Mouse (Mus musculus): ENCODE results near the gene Rgs8. TPM values are rescaled to one million over a fixed set of nuclear protein-coding genes. Genes with fewer than 3 reads are reported as not detected.

Rgs8 gene
- total and polyA plus RNA-seq, 3 experiments: 0.06 TPM; not detected in 2

- Histone ChIP-seq H3K36me3 (ENCODE audit: control insufficient read depth, insufficient read depth, low read length) (no peaks in the 10 kb centered on the region), H3K4me3 (no peak overlapping the region), H3K27ac (no peak overlapping the region), H3K9ac (ENCODE audit: low read depth, low read length) (no peak overlapping the region), H3K4me1 (ENCODE audit: control insufficient read depth, insufficient read depth, low read length) (peaks cover 6% of the 10 kb centered on the region), H3K79me2 (replicated peaks; ENCODE audit: control insufficient read depth, insufficient read depth, low read length) (no peaks in the 10 kb centered on the region), H3K27me3 (ENCODE audit: control insufficient read depth, insufficient read depth, low read length) (no peaks in the 10 kb centered on the region)
- TF ChIP-seq EP300 (IDR thresholded peaks at IDR 0.05; ENCODE audit: insufficient read depth, low read depth, low read length) (no peak), POLR2A (IDR thresholded peaks at IDR 0.05; ENCODE audit: insufficient read depth, low read depth, low read length) (no peak), CTCF (IDR thresholded peaks at IDR 0.05) (no peak)
- intact Hi-C loops (cut with DNase I): loop anchor here (5.0 kb wide), 1 partner anchor 84 kb away; no protein-coding TSS in a partner anchor
- 89% methylated on average over 16 of the region's 16 CpGs for WGBS
- DNase-seq: no peak
Observed at GRCm38 (mm10) chr1:153726636-153727035, 73.8 kb downstream of the Rgs8 start.

- no peak overlapping the region for H3K4me3 ChIP-seq
- H3K27me3 ChIP-seq (ENCODE audit: control insufficient read depth, insufficient read depth, low read length): no peaks in the 10 kb centered on the region
- peaks cover 6% of the 10 kb centered on the region for H3K4me1 ChIP-seq (ENCODE audit: control insufficient read depth, insufficient read depth, low read length)
- no peaks in the 10 kb centered on the region for H3K79me2 ChIP-seq (replicated peaks; ENCODE audit: control insufficient read depth, insufficient read depth, low read length)
- 35% methylated on average over 2 of the region's 2 CpGs for WGBS
- no peak overlapping the region for H3K27ac ChIP-seq
- no peak for DNase-seq
- no peak overlapping the region for H3K9ac ChIP-seq (ENCODE audit: low read depth, low read length)
- H3K36me3 ChIP-seq (ENCODE audit: control insufficient read depth, insufficient read depth, low read length): no peaks in the 10 kb centered on the region
- intact Hi-C loops (cut with DNase I): loop anchor here (5.0 kb wide), 1 partner anchor 88 kb away; no protein-coding TSS in a partner anchor
- no peak for TF ChIP-seq POLR2A (IDR thresholded peaks at IDR 0.05; ENCODE audit: insufficient read depth, low read depth, low read length)
- no peak for TF ChIP-seq EP300 (IDR thresholded peaks at IDR 0.05; ENCODE audit: insufficient read depth, low read depth, low read length)
- no peak for TF ChIP-seq CTCF (IDR thresholded peaks at IDR 0.05)
Observed at GRCm38 (mm10) chr1:153729806-153730205, 77.0 kb downstream of the Rgs8 start.

- Histone ChIP-seq H3K9ac (ENCODE audit: low read depth, low read length) (no peak overlapping the region), H3K27ac (peak overlapping the region; percentile 18; the same call in 1 of the 2 replicates), H3K4me1 (ENCODE audit: control insufficient read depth, insufficient read depth, low read length) (peaks cover 6% of the 10 kb centered on the region), H3K4me3 (no peak overlapping the region), H3K27me3 (ENCODE audit: control insufficient read depth, insufficient read depth, low read length) (no peaks in the 10 kb centered on the region), H3K79me2 (replicated peaks; ENCODE audit: control insufficient read depth, insufficient read depth, low read length) (no peaks in the 10 kb centered on the region), H3K36me3 (ENCODE audit: control insufficient read depth, insufficient read depth, low read length) (no peaks in the 10 kb centered on the region)
- peak; percentile 62 to 84 for DNase-seq
- TF ChIP-seq EP300 (IDR thresholded peaks at IDR 0.05; ENCODE audit: insufficient read depth, low read depth, low read length) (peak; percentile 85; the same call in 1 of the 2 replicates), CTCF (IDR thresholded peaks at IDR 0.05) (no peak)
- 2% methylated on average over 3 of the region's 3 CpGs for WGBS
- intact Hi-C loops (cut with DNase I): no loop called here
Observed at GRCm38 (mm10) chr1:153730671-153731070, 77.8 kb downstream of the Rgs8 start.

- no peaks in the 10 kb centered on the region for H3K79me2 ChIP-seq (replicated peaks; ENCODE audit: control insufficient read depth, insufficient read depth, low read length)
- 81% methylated on average over 9 of the region's 9 CpGs for WGBS
- DNase-seq: no peak
- H3K4me1 ChIP-seq (ENCODE audit: control insufficient read depth, insufficient read depth, low read length): peaks cover 6% of the 10 kb centered on the region
- H3K27ac ChIP-seq: no peak overlapping the region
- H3K27me3 ChIP-seq (ENCODE audit: control insufficient read depth, insufficient read depth, low read length): no peaks in the 10 kb centered on the region
- no peak for TF ChIP-seq EP300 (IDR thresholded peaks at IDR 0.05; ENCODE audit: insufficient read depth, low read depth, low read length)
- no peak for TF ChIP-seq POLR2A (IDR thresholded peaks at IDR 0.05; ENCODE audit: insufficient read depth, low read depth, low read length)
- TF ChIP-seq CTCF (IDR thresholded peaks at IDR 0.05): no peak
- H3K36me3 ChIP-seq (ENCODE audit: control insufficient read depth, insufficient read depth, low read length): no peaks in the 10 kb centered on the region
- H3K4me3 ChIP-seq: no peak overlapping the region
- no peak overlapping the region for H3K9ac ChIP-seq (ENCODE audit: low read depth, low read length)
- intact Hi-C loops (cut with DNase I): no loop called here
Observed at GRCm38 (mm10) chr1:153733181-153733580, 80.4 kb downstream of the Rgs8 start.

DNA sequence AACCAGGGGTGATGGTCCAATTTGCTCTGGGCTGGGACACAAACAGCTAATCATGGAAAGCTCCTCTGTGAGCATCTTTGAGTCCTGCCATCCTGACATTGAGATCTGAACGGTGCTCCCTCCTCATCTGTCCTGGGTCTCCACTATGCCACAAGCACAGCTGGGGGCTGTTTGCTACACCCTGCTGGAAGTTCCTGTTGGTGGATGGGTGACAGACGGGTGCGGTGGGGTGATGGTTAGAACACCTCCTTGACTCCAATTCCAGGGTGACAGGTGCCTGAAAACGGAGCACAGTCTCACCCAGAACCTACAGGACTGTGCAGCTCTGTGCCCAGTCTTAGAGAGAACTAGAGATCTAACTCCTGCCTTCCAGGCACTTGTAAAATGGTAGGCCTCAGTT lies 82.0 kb downstream of the Rgs8 start:
- Histone ChIP-seq H3K4me1 (ENCODE audit: control insufficient read depth, insufficient read depth, low read length) (peaks cover 7% of the 10 kb centered on the region), H3K79me2 (replicated peaks; ENCODE audit: control insufficient read depth, insufficient read depth, low read length) (no peaks in the 10 kb centered on the region), H3K27me3 (ENCODE audit: control insufficient read depth, insufficient read depth, low read length) (no peaks in the 10 kb centered on the region), H3K27ac (no peak overlapping the region), H3K4me3 (no peak overlapping the region), H3K9ac (ENCODE audit: low read depth, low read length) (no peak overlapping the region), H3K36me3 (ENCODE audit: control insufficient read depth, insufficient read depth, low read length) (no peaks in the 10 kb centered on the region)
- 87% methylated on average over 4 of the region's 4 CpGs for WGBS
- DNase-seq: no peak
- TF ChIP-seq POLR2A (IDR thresholded peaks at IDR 0.05; ENCODE audit: insufficient read depth, low read depth, low read length): no peak
- TF ChIP-seq EP300 (IDR thresholded peaks at IDR 0.05; ENCODE audit: insufficient read depth, low read depth, low read length): no peak
- no peak for TF ChIP-seq CTCF (IDR thresholded peaks at IDR 0.05)
- intact Hi-C loops (cut with DNase I): no loop called here

- no peaks in the 10 kb centered on the region for H3K36me3 ChIP-seq (ENCODE audit: control insufficient read depth, insufficient read depth, low read length)
- H3K9ac ChIP-seq (ENCODE audit: low read depth, low read length): no peak overlapping the region
- H3K27ac ChIP-seq: no peak overlapping the region
- intact Hi-C loops (cut with DNase I): no loop called here
- peaks cover 3% of the 10 kb centered on the region for H3K4me1 ChIP-seq (ENCODE audit: control insufficient read depth, insufficient read depth, low read length)
- H3K79me2 ChIP-seq (replicated peaks; ENCODE audit: control insufficient read depth, insufficient read depth, low read length): no peaks in the 10 kb centered on the region
- DNase-seq: no peak
- H3K4me3 ChIP-seq: no peak overlapping the region
- WGBS: 40% methylated on average over 6 of the region's 6 CpGs
- no peak for TF ChIP-seq CTCF (IDR thresholded peaks at IDR 0.05)
- TF ChIP-seq EP300 (IDR thresholded peaks at IDR 0.05; ENCODE audit: insufficient read depth, low read depth, low read length): no peak
- no peak for TF ChIP-seq POLR2A (IDR thresholded peaks at IDR 0.05; ENCODE audit: insufficient read depth, low read depth, low read length)
- no peaks in the 10 kb centered on the region for H3K27me3 ChIP-seq (ENCODE audit: control insufficient read depth, insufficient read depth, low read length)
Observed at GRCm38 (mm10) chr1:153736096-153736495, 83.3 kb downstream of the Rgs8 start.
